Mouse (Mus musculus) adrenal gland, postnatal 14 days (tissue): ENCODE results near the gene 2300009A05Rik. TPM values are rescaled to one million over a fixed set of nuclear protein-coding genes. Genes with fewer than 3 reads are reported as not detected.
A peak's percentile ranks its signal among the peaks of the same experiment; 100 is the strongest.

Experiments used
- DNase-seq: peaks from one replicate; pipeline ENCODE4 v3.0.0; 2021; ENCODE audit warnings: mixed read lengths
- long read RNA-seq, 2 experiments: library from polyadenylated mRNA; stranded (forward); transcript quantifications; one replicate each; pipeline ENCODE4 v2.0.0; 2021
- total RNA-seq: library from RNA; stranded (reverse); gene quantifications from 2 replicates; pipeline ENCODE4 v1.2.3, GENCODE M21; 2021

2300009A05Rik gene
- total RNA-seq = 54.6 and 59.7 TPM in 2 replicates
- long read RNA-seq, experiment 1, transcript 2300009A05Rik-201 (2 exons, 595 nt) = major isoform, 68 of 69 reads
- long read RNA-seq, experiment 1, partial matches to known transcripts = 0 of 69 reads
- long read RNA-seq, experiment 1, other reads (novel, unspliced or antisense) = 0 of 69 reads
- long read RNA-seq, experiment 2, transcript 2300009A05Rik-201 (2 exons, 595 nt) = major isoform, 71 of 77 reads
- long read RNA-seq, experiment 2, partial matches to known transcripts = 4 of 77 reads
- long read RNA-seq, experiment 2, other reads (novel, unspliced or antisense) = 0 of 77 reads

DNA sequence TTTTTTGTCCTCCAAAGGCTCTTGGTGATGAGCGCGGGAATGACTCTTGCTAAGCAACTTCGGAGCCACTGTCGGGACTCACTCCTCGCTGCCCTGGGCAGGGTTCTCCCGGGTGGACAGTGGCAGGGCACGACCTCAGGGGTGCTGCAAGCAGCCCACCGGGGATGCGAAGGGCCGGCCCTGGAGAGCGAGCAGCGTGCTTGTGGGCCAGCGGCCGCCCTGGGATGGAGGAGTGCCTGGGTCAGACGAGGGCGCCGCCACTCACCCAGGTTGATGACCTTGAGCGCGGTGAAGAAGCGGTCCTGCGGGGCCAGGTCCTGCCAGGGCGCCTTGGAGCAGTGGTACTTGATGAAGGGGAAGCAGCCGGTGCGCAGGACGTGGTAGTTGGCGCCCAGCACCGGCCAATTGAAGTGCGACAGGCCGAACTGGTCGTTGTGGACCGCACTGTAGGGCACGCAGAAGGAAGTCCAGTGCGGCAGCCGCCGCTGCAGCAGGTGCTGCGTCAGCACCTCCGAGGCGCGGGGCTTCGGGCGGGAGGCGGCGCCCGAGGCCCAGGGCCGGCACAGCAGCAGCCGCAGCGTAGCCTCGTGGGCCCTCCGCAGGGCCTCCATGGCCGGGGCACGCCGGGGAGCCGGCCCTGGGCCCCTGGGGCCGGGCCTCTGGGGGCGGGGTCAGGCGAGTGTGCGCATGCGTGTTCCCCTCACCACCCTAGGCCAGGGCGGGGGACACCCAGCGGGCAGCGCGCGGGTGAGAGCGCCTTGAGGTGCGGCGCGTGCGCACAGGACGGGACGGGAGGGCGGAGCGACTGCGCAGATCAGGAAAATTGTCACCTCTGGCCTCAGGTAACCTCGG, at the start of gene 2300009A05Rik:
2300009A05Rik (minus strand) TSS at position 636 of the 852 bp plus-strand sequence.
- DNase-seq = peak; percentile 99

DNA sequence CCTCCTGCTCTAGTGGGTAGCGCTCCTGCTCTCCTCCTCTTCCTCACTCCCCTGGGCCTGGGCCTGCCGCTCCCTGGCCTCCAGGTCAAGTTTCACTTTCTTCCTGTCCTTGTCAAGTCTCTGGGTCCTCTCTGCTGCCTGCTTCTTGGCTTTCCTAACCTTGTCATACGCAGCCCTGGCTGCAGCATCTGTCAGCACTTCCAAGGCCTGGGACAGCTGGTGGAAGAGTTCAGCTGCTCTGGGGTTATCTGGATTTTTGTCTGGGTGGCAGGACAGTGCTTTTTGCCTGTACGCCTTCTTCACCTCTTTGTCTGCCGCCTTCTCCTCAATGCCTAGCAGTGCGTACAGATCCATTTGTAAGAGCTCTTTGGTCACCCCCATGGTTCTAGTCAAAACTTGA, 44.6 kb upstream of the 2300009A05Rik start:
- DNase-seq = no peak

DNA sequence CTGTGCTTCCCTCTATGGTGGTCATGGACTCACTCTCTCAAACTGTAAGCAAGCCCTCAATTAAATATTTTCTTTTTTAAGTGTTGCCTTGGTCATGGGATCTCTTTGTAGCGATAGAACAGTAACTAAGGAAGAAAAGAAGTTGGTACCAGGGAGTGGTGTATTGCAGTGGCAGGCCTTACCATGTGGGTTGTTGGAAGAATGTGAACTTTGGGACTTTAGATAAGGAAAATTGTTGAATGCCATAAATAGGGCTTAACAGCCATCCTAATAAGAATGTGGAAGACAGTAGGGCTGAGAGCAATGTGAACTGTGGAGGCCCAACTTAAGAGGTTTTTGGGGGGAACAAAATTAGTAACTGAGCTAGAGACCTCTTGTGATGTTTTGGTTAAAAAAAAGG, 31.6 kb upstream of the 2300009A05Rik start:
- DNase-seq = no peak

DNA sequence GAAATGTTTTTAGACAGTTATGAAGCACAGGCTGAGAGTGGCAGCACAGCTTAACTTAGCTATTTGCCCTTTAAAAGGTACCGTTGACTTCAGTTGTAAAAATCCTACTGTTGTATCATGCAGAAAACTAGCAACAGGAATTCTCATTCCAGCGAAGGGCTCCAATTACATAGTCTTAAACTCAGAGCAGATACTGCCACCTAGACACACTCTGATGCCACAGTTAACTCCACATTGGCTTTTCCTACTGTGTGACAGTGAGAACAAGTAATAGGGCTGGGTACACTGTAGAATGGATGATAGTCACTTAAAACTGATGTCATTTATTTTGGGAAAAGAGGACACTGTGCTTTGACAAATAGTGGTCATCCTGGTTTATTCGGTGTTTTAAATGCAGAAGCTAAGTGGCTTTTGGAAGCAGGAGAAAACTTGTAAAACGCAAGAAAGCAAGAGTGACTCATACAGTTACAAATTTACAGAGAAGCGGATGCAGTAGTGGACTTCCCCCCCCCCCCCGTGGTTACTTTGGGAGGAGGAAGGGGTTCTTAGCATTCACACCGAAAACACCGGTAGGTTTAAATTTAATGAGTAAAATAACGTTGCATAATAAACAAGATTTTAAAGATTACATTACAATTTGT, 22.2 kb upstream of the 2300009A05Rik start:
- no peak for DNase-seq

DNA sequence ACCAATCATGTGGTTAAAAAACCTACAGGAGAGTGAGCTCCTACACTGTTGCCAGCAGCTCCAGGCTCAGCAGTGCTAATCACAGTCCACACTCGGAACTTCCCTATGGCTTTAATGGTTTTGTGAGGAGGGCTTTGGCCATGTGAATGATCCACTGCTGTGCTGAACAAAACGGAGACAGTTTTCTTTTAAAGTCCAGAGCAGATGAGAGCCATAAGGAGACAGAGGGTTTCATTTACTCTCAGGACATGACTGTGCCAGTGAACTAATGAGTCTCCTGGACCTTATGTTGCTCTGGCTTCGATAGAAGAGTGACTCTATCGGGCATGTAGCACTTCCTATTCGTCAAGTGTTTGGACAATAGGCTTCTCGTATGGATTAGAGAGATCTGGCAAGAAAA, 21.4 kb upstream of the 2300009A05Rik start:
- DNase-seq = no peak

DNA sequence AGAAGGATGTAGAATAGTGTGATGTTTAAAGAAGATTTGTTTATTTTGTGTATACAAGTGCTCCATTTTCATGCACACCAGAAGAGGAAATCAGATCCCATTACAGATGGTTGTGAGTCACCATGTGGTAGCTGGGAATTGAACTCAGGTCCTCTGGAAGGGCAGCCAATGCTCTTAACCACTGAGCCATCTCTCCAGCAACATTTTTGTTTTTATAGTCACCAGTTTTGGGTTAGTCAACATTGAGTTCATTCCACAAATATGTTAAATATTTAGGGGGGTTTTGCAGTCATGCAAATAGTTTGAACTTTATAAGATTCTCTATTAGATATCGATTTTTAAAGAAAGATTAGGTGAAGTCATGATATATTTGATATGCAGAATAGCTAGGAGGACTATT, 1.1 kb upstream of the 2300009A05Rik start:
- no peak for DNase-seq

DNA sequence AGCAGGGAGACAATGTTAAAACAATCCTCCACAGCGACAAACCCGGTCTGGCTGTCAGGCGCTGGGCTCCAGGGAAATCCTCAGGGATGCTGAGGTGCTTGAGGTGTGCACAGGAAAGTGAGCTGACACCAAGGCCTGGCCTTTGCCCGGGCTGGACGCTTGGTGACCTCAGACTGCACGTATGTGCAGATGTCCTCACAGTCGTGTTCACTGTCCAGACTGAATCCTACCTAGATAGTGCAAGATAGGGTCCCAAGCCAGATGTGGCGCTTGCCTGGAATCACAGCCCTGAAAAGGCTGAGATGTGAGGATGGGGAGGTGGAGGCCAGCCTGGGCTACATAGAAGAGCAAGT, 393 bp upstream of the 2300009A05Rik start:
- DNase-seq = no peak

DNA sequence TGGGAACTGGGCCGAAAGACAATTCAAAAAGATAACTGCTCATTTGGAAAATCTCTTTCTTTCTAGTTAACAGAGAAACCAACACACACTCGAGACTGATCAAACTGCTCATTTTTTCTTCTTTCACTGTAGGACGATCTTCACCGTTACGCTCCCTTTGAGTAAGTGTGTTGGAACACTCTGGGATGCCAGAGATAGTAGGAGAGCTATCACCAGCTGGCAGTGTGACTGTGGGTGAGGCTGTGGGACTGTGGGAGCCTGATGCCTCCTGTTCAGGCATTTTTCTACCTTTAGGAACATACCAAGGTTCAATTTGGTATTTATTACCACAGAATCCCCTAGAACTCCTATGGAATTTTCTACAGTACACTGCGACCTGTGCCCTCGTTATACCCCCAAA, 3.4 kb downstream of the 2300009A05Rik start:
- DNase-seq = no peak

DNA sequence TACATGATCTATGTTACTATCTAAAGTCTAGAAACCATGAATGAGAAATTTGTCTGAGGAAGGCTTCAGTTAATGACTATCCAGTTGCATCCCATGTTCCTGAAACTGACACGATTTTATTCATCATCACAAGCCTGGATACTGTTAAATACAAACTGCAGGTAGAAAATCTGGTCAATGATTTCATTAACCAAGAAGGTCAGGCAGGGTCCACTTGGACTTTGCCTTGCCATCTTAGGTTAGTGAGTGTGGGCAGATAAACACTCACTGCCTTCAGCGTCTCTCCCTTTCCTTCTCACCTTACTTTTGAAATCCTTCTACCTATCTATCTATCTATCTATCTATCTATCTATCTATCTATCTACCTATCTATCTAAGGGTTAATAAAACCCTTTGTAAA, 7.7 kb downstream of the 2300009A05Rik start:
- DNase-seq = no peak

DNA sequence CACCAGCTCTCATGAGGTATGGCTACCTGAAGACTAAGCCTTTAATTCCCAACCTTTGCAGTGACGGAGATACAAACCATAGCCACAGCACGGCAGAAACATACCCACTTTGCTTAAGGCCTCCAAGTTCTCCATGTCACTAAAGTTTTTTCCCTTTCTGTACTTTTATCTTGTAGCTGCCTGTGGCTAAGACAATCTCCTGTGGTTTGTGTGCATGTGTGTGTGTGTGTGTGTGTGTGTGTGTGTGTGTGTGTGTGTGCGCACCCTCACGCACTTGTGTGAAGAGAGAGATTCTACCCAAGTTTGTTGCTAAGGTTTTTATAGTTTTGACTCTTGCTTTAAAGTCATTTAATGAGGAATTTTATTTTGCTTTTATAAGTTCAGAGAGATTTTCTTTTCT, 16.3 kb downstream of the 2300009A05Rik start:
- no peak for DNase-seq

DNA sequence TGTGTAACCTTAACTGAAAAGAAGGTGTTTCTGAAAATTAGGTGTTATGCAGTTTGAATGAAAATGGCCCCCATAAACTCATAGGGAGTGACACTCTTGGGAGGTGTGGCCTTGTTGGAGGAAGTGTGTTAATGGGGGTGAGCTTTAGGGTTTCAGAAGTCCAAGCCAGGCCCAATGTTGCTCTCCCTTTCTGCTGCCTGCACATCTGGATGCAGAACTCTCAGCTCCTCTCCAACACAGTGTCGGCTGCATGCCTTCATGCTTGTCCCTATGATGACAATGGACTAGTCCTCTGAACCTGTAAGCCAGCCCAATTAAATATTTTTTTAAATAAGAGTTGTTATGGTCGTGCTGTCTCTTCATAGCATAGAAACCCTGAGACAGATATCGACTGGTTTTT, 18.7 kb downstream of the 2300009A05Rik start:
- no peak for DNase-seq

DNA sequence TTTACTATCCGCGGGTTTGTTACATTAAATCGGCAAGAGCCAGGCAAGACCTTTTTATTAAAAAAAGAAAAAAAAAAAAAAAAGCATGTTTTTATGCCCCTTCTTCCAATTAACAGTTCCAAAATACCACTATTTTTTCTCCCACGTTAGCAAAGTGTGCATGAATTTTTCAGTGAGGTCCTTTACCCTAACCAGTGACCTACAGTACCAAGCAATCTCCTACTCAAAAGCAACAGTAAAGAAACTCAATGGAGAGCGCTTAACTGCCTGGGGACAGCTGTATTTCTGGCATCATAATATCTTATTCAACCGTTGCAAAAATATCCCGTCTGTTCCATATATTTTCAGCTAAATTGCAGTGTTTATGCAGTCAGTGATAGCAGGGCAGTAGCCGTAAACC, 20.9 kb downstream of the 2300009A05Rik start:
- DNase-seq = no peak

DNA sequence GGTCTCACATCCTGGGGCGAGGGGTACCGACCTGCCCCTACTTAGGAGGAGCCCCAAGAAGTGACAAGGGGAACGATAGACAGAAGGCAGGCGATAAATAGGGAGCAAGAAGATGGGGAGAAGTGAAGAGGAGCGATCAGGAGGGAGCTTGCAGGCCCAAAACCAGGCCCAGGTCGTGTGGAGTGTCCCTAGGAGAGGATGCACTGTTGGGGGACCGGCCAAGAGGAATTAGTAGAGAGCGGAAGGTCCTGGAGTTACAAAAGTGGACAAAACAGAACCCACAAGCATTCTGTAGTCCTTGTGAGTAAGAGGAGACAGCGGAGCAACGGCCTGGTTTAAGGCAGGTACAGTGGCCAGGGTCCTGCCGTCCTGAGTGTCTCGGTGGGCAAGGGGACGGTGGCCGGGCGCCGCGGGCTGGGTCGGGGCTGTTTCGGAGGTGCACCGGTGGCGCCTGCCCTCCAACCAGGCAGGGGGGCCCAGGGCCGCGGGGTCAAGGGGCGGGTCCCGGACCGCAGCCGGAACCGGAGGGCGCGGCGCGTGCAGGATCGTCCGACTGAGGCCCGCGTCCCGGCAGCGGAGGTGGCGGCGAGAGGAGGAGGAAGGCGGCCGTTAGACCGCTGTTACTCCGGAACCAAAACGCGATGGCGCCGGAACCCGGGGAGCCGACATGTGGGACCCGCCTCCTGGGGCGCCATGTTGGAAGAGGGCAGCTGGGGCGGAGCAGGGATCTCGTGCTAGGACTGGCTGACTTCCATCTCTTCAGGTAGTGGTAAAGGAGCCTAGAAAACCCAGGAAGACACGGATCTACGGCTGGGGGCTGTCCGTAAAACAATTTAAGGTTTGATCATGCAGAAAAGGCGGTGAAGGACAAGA, 21.5 kb downstream of the 2300009A05Rik start, which contains the start of gene Map2k5:
Map2k5 (minus strand) TSS at position 633 of the 873 bp plus-strand sequence.
- DNase-seq = peak; percentile 95

DNA sequence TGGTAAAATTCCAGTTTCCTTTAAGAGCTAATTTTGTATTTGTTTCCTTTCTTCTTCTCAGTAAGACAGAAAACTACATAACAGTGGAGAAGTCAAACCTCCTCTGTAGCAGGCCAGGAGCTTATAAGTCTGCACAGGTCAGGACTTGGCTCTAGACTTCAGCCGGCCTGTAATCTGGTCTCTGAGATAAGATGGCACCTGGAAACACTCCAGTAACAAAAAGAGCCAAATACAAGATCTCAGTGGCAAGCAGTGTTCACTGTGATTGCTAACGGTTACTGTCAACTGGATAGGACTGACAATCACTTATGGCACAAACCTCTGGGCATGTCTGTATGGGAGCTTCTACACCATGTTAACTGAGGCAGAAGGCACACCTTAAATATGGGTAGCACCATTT, 25.7 kb downstream of the 2300009A05Rik start:
- no peak for DNase-seq

DNA sequence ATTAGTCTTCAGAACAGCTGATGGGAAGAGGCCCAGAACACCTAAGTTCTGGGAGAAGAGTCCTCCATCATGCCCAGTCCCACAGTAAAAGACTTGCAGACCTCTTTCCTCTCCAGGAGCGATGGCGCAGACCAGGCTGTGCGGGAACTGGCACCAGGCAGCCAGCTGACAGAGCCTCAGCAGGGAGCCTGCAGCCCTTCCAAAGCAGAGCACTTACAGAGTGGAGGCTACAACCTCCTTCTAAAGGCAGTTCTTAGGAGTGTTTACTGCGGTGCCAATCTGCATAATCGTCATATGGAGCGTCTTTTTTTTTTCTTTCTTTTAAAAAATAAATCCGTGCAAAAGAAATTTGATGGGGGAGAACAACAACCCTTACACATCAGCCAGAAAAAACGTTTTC, 26.5 kb downstream of the 2300009A05Rik start:
- DNase-seq = no peak

DNA sequence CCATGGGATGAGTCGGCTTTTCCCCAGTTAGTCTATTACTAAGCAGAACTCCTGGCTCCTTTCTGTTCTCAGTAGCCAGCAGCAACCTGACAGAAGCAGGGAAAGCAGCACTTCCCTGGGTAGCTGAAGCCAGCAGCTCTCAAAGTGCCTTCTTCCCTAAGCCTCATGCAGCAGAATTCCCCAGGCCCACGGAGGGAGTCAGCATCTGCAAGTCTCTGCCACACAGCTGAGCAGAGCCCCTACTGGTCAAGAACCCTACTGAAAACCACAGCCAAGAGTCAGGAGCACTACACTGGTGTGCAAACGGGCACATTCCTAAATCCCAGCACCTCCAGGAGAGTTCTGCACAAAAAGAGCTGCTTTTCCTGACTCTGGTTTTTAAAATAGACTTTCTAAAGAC, 38.6 kb downstream of the 2300009A05Rik start:
- no peak for DNase-seq

DNA sequence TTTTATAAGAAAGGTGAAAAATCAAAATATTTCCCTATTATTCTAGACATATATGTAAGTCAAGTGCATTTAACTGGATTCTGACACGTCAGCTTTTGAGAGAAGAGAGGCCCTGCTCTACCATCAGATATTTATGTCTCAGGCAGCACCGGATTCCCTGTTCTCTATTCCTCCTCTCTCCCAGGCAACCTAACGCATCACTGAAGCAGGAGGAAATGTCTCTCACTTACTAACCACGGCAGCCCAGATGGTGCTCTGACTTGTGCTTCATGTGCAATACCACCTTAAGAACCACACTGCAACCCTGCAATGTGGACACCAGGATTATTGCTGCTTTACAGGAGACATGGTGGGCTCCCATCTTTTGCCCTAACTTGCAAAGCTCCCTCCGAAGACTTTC, 40.0 kb downstream of the 2300009A05Rik start:
- DNase-seq = no peak

DNA sequence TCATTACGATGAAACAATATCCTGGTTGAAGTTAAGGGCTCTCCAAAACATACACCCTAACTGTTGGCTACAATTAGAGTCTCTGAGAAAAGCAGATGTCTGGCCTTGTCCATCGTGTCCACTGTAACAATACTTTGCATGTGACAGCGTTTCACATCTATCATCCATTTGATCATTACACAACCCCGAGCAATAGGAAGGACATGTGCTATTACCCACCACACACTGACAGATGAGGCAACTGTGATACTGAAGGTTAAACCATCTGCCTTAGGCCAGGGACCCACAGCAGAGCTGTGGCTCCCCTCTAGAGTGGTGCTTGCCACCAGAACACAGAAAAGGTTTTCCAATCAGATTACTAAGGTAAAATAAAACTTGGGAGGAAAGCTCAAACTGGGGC, 42.3 kb downstream of the 2300009A05Rik start:
- DNase-seq = no peak

DNA sequence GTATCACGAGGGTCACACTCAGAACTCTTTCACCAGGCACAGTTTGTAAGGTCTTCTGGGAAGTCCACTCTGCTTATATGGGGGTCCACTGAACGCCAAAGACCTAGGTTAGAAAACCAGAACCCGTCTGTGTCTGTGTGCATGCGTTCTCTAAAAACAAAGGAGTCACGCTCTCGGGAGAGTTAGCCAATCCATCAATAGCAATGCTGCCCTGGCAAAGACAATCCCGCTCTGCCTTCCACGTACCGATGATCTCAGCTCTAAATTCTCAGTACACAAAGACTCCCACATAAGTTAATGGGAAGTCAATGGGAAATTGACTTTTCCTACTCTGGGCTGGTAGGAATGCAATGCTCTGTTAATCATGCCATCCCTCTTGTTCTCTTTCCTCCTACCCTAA, 42.8 kb downstream of the 2300009A05Rik start:
- DNase-seq = no peak

DNA sequence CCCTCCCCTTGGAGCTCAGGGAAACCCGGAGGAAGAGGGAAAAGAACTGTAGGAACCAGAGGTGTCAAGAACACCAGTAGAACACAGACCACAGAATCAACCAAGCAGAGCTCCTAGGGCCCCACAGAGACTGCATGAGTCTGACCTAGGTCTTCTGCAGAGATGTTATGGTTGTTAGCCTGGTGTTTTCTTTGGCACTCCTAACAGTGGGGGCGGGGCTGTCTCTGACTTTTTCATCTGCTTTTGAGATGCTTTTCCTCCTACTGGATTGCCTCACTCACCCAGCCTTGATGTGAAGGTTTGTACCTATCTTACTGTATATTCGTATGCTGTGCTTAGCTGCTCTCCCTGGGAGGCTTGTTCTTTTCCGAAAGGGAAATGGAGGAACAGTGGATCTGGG, 44.9 kb downstream of the 2300009A05Rik start:
- peak; percentile 37 for DNase-seq

DNA sequence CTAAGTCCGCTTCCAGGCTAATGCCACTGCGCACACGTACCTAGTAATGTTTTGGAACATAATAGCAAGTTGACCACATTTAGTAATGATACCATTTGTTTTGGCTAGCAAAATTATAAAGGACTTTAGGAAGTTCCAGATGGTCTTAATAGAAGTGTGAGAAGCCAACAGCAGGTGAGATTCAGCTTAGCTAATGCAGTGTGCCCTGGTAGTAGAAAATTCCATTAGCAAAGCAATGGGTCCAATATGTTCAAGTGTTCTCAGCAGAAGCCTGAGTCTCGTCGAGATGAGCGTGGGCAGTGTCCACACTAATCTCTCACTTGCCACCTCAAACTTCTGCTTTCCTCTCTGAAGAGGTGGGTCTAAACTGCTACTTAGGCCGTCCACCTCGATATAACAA, 49.0 kb downstream of the 2300009A05Rik start:
- no peak for DNase-seq

DNA sequence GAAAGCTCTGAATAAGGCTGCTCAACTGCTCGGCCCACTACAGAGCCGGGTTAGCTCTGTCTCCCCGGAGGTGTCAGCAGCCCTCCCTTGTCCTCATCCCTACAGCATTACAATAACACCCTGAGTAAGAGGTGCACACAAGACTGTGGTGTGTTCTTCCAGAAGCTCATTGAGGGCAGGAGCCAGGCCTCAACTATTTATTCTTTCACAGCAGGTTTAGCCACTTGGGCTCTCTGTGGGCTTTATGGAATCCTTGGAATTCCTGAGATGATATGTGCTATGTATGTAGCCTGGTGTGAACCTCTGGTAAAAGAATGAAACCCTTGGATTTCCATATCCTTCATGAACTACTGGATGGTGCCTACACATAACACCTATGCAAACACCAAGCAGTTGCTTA, 49.8 kb downstream of the 2300009A05Rik start:
- DNase-seq = no peak
